Mouse (Mus musculus) stomach, postnatal 0 days (tissue): Measurements from ENCODE around the gene Cerk. TPM values are rescaled to one million over a fixed set of nuclear protein-coding genes. Genes with fewer than 3 reads are reported as not detected.
A peak's percentile ranks its signal among the peaks of the same experiment; 100 is the strongest.
"Not testable (repeated sequence)": the region's sequence is repeated elsewhere in the genome, so short reads cannot be mapped to it uniquely, and the experiment has no call there.

ENCODE experiments used
- ATAC-seq: fragments of 200-750 bp; cut with Nextera tagmentation; 2 replicates; pipeline ENCODE4 v1.8.0; 2017; ENCODE audit not compliant: low FRiP score, low TSS enrichment
- DNase-seq: peaks from one replicate; pipeline ENCODE4 v3.0.0-alpha.2; 2016; ENCODE audit warnings: low spot score
- H3K27ac ChIP-seq: fragments of 300-500 bp; sonication (generic); replicated peaks from 2 replicates; pipeline ENCODE4 v1.5.1; 2014; ENCODE audit warnings: mild to moderate bottlenecking, control low read depth
- H3K27me3 ChIP-seq: fragments of 300-500 bp; sonication (generic); 2 replicates; pipeline ENCODE4 v1.6.1; 2014; ENCODE audit warnings: low read length; ENCODE audit not compliant: control insufficient read depth, insufficient read depth
- H3K36me3 ChIP-seq: fragments of 300-500 bp; sonication (generic); 2 replicates; pipeline ENCODE4 v1.6.1; 2014; ENCODE audit warnings: low read length, mixed read lengths; ENCODE audit not compliant: control insufficient read depth, insufficient read depth
- H3K4me1 ChIP-seq: fragments of 300-500 bp; sonication (generic); replicated peaks from 2 replicates; pipeline ENCODE4 v1.6.1; 2014; ENCODE audit warnings: antibody characterized with exemption; ENCODE audit not compliant: control insufficient read depth, insufficient read depth
- H3K4me2 ChIP-seq: fragments of 300-500 bp; sonication (generic); replicated peaks from 2 replicates; pipeline ENCODE4 v1.6.1; 2014; ENCODE audit warnings: low read depth, mild to moderate bottlenecking, control low read depth, moderate library complexity
- H3K4me3 ChIP-seq: fragments of 300-500 bp; sonication (generic); 2 replicates; pipeline ENCODE4 v1.5.1; 2014; ENCODE audit warnings: low read depth, low read length, control low read depth
- H3K9ac ChIP-seq: fragments of 300-500 bp; sonication (generic); 2 replicates; pipeline ENCODE4 v1.6.1; 2014; ENCODE audit warnings: mild to moderate bottlenecking, low read length, control low read depth, mixed read lengths
- H3K9me3 ChIP-seq: fragments of 300-500 bp; sonication (generic); 2 replicates; pipeline ENCODE4 v1.6.1; 2016; ENCODE audit warnings: low read length; ENCODE audit not compliant: control insufficient read depth
- CTCF ChIP-seq: IDR thresholded peaks from 2 replicates; pipeline ENCODE4 v1.5.1; 2016; ENCODE audit warnings: antibody characterized with exemption, low read depth, mild to moderate bottlenecking, moderate library complexity
- EP300 ChIP-seq: optimal IDR thresholded peaks from 2 replicates; pipeline ENCODE3; 2016; ENCODE audit warnings: antibody characterized with exemption
- WGBS: fragments of 180-500 bp; shearing (Covaris S2); extraction: QIAGEN DNeasy Blood & Tissue Kit; methylation state at CpG from one replicate; pipeline ENCODE4 v1.1.7; 2014; 5-methylcytosine and 5-hydroxymethylcytosine counted together
- polyA plus RNA-seq: library from polyadenylated mRNA; unstranded; fragments of >200 nt; fragmentation: Nextera tagmentation; extraction: Ambion mirVana; gene quantifications from 2 replicates; pipeline ENCODE4 v1.2.1, GENCODE M21; 2015

The Cerk gene
- polyA plus RNA-seq, 1 experiment from 2014 or later = 4.6 TPM

DNA sequence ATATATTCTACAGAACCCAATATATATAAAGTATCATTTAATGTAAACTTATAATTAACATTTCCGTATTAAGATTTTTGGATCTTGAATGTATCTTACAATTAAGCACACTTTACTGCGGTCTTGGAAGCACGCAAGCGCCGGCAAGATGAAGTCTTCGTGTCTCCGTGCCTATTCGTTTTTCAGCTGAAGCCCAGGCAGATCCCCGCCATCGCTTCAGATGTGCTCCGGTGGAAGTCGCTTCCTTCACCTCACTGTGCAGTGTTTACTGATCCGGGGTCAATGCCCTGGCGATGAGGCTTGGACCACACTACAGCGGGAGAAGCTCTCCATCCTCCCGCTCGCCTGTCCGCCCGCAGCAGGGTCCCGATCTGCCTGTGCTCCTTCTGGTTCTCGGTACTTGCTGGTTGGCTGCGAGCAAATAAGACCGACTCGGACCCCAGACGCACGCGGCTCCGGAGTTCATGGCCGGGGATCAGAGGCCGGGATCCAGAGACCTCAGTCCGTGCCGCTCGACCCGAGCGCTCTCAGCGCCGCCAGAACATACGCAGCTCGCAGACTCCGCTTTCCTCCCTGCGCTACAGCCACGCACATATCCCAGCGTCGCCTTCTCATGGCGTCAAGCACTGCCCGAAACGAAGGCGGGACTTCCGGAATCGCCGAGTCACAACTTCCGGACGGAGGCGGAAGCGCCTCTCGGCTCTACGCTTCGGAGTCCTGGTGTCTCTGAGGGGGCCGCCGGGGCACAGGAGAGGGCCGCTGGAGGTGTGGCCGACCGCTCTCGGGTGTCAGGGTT lies 28.0 kb upstream of the Cerk start, which contains the start of gene Tbc1d22a:
TSS of gene Tbc1d22a (plus strand) at position 707 of the 796 bp plus-strand sequence.
- DNase-seq (peak; percentile 94), ATAC-seq (peak; percentile 93)
- under 1% methylated on average over 64 of the region's 64 CpGs for WGBS
- Histone ChIP-seq H3K4me3 (peak within 1 kb of the TSS; percentile 80), H3K27ac (peak within 1 kb of the TSS; percentile 93), H3K27me3 (no peaks in the 10 kb centered on the region), H3K4me2 (peak within 1 kb of the TSS; percentile 99), H3K4me1 (peaks cover 10% of the 10 kb centered on the region; the same call in 1 of the 2 replicates), H3K36me3 (no peaks in the 10 kb centered on the region), H3K9ac (peak within 1 kb of the TSS; percentile 91), H3K9me3 (no peaks in the 10 kb centered on the region)
- TF ChIP-seq EP300 (no peak), CTCF (no peak)

DNA sequence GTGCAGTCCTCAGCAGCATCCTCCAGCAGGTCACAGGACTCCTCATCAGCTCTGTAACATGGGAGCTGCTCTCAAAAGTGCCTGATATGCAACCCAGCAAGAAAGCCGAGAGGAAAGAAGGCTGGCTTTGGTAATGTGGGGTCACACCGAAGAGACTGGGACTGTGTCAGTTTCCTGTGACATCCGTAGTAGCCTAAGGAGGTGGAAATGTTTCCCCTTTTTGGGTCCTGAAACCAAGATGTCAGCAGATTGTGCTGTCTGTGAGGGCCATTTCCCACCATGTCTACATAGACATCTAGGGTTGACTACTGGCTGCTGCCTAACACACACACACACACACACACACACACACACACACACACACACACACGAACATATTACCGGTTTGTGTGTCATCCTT lies 26.3 kb upstream of the Cerk start:
- H3K4me1 ChIP-seq, H3K9me3 ChIP-seq, H3K27ac ChIP-seq, H3K27me3 ChIP-seq, H3K9ac ChIP-seq, H3K36me3 ChIP-seq, H3K4me2 ChIP-seq, DNase-seq, H3K4me3 ChIP-seq, ATAC-seq: not testable (repeated sequence)
- WGBS = 87% methylated on average over 5 of the region's 5 CpGs

DNA sequence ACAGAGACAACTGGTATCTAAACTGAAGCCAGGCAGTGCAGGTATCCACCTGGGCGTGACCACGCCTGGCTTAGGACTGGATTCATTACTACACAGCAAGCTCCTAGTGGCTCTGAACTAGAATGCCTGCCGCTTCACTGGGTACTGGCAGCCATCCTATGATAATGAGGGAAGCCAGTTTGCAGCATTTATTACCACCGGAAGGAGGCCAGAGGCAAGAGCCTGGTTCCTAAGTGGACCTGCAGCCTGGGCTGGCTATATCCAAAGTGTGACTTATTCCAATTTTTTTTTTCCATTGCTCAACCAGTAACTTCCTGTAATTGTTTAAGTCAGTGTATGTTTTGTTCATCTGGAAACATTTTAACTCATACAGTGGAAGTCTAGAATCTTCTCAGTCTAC lies 20.4 kb upstream of the Cerk start:
- no peak overlapping the region for H3K27ac ChIP-seq
- DNase-seq = no peak
- WGBS = 65% methylated on average over 4 of the region's 4 CpGs
- H3K36me3 ChIP-seq = no peaks in the 10 kb centered on the region
- no peak overlapping the region for H3K4me2 ChIP-seq
- TF ChIP-seq CTCF (0 out of 2 replicates have a peak, but pooled peaks have one; percentile 10), EP300 (no peak)
- no peak overlapping the region for H3K9ac ChIP-seq
- no peak overlapping the region for H3K4me3 ChIP-seq
- H3K9me3 ChIP-seq = no peaks in the 10 kb centered on the region
- ATAC-seq = no peak
- no peaks in the 10 kb centered on the region for H3K4me1 ChIP-seq
- no peaks in the 10 kb centered on the region for H3K27me3 ChIP-seq

DNA sequence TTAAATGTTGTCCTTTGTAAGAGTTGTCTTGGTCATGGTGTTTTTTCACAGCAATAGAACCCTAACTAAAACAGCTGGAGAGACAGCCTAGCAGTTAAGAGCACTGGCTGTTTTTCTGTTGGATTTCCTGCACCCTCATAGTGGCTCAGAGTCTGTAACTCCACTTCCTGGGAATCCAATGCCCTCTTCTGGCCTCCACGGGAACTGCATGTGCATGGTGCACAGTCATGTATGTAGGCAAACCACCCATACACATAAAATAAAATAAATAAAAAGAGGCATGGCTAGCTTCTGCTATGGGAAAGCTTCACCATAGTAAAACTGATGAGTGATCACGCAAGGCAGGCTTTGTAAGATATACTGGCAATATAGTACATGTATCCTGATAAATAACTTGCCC lies 19.4 kb upstream of the Cerk start:
- 61% methylated on average over 2 of the region's 2 CpGs for WGBS
- no peak for TF ChIP-seq EP300
- TF ChIP-seq CTCF = peak; percentile 72
- H3K4me2 ChIP-seq = no peak overlapping the region
- no peak overlapping the region for H3K9ac ChIP-seq
- H3K27ac ChIP-seq = no peak overlapping the region
- H3K36me3 ChIP-seq = no peaks in the 10 kb centered on the region
- ATAC-seq (no peak), DNase-seq (peak; percentile 62)
- H3K4me1 ChIP-seq = no peaks in the 10 kb centered on the region
- no peaks in the 10 kb centered on the region for H3K9me3 ChIP-seq
- H3K27me3 ChIP-seq = no peaks in the 10 kb centered on the region
- no peak overlapping the region for H3K4me3 ChIP-seq

DNA sequence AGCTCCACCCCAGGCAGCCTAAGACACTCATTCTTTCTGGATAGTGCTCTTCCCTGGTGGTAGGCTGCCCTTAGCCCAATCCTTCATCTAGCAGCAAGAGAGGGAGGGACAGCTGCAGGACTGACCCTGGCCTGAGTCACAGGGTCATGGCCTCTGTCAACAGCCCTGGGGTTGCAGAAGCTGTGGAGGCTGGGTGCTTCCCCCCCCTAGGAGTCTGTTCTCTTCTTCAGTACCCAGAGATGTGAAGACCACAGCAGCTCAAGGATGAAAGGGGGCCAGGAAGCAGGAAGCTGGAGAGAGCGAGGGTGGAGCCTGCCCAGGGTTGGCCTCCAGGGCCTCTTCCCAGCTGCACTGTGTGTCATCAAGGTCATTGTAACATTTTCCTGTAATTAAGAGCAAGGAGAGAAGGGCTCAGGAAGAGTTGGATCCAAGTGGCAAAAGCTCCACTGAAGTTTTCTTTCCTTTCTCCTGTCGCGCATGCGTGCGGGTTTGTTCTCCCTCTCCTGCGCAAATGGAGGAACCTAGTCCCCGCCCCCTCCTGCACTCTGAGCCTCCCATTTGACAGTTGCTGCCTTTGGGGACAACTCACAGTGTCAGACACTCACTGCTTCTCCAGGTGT lies 18.1 kb upstream of the Cerk start:
- 0 out of 2 replicates have a peak overlapping the region, but pooled peaks have one; percentile 45 for H3K27ac ChIP-seq
- H3K9ac ChIP-seq = no peak overlapping the region
- no peaks in the 10 kb centered on the region for H3K36me3 ChIP-seq
- no peak overlapping the region for H3K4me3 ChIP-seq
- DNase-seq (no peak), ATAC-seq (no peak)
- no peaks in the 10 kb centered on the region for H3K27me3 ChIP-seq
- 47% methylated on average over 7 of the region's 7 CpGs for WGBS
- no peak for TF ChIP-seq CTCF
- no peak for TF ChIP-seq EP300
- no peaks in the 10 kb centered on the region for H3K9me3 ChIP-seq
- no peak overlapping the region for H3K4me2 ChIP-seq
- H3K4me1 ChIP-seq = no peaks in the 10 kb centered on the region

DNA sequence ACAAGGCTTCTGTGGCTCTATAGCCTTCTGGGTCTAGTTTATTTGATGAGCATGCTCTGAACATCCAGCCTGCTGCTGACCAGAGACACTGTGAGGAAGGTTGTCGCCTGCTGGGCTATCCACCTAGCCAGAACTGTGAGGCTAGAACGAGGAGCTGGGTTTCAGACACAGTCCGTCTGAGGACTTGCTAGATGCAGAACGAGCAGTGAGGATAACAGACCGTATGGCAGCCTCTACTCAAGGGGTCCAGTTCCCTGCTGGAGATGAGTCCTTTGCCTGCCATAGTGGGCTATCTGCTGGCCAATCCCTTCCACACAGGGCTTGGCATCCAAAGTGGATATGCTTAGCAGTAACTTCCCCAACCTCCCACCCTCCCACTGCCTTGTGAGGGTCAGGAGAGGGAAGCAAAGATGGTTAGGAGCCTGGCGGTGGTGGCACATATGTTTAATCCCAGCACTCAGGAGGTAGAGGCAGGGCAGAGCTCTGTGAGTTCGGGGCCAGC lies 17.4 kb upstream of the Cerk start:
- no peak for DNase-seq
- no peak overlapping the region for H3K9ac ChIP-seq
- H3K27ac ChIP-seq = peak overlapping the region; percentile 45; the same call in 1 of the 2 replicates
- no peak for TF ChIP-seq CTCF
- no peak for TF ChIP-seq EP300
- WGBS = 80% methylated on average over 7 of the region's 7 CpGs
- H3K27me3 ChIP-seq = no peaks in the 10 kb centered on the region
- no peaks in the 10 kb centered on the region for H3K9me3 ChIP-seq
- H3K4me3 ChIP-seq = no peak overlapping the region
- H3K4me1 ChIP-seq = no peaks in the 10 kb centered on the region
- no peak overlapping the region for H3K4me2 ChIP-seq
- ATAC-seq = no peak
- H3K36me3 ChIP-seq = no peaks in the 10 kb centered on the region
